Mouse (Mus musculus) ovary, postnatal 14 days (tissue): ENCODE measurements around the gene Irf7.
"Not testable (repeated sequence)": the region's sequence is repeated elsewhere in the genome, so short reads cannot be mapped to it uniquely, and the experiment has no call there.

Experiments
- DNase-seq: peaks from one replicate; pipeline ENCODE4 v3.0.0; 2022; ENCODE audit warnings: low spot score

The Irf7 gene

DNA sequence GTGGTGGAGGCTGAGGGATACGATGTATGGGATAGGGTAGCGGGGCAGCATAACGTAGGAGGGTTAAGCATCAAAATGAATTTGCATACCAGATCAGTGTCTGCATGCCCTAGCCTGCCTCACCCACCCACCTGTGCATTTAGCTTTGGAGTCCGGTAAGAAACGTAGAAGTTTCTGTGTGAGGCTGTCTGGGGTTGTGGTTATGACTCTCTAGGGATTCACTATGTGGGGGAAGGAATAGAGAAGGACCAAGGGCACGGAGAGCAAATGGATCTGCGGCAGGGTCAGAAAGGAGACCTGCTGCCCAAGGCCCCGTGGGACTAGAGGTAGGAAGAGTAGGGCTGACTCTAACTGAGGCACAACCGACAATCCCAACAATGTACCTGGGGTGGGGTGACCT lies 9.1 kb upstream of the Irf7 start:
- no peak for DNase-seq

DNA sequence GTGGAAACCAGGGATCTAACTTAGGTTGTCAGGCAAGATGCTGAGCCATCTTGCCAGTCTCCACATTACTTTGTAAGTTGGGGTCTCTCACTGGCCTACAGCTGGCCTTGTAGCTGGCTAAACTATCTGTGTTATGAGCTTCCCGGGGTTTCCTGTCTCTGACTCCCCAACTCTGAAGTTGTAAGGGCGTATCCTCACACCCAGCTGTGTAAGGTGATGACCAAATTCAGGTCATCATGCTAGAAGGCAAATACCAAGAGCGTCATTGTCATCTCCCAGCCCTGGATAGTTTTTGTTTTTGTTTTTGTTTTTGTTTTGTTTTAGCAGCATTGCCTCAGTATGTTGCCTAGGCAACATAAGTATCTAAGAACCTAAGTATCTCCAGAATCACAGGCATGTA lies 4.3 kb upstream of the Irf7 start:
- no peak for DNase-seq

DNA sequence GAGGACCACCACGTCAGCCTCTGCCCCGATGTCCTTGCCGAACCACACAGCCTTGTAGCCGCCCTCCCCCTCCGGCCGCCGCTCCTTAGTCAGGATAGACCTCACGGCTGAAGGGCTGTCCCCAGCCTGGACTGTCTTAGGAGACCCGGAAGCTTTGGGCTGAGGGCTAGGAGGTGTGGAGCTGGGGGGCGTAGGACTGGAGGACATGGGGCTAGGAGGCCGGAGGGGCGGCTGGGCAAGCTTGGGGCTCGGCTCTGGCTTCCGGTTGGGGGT lies 2.9 kb upstream of the Irf7 start:
- no peak for DNase-seq

DNA sequence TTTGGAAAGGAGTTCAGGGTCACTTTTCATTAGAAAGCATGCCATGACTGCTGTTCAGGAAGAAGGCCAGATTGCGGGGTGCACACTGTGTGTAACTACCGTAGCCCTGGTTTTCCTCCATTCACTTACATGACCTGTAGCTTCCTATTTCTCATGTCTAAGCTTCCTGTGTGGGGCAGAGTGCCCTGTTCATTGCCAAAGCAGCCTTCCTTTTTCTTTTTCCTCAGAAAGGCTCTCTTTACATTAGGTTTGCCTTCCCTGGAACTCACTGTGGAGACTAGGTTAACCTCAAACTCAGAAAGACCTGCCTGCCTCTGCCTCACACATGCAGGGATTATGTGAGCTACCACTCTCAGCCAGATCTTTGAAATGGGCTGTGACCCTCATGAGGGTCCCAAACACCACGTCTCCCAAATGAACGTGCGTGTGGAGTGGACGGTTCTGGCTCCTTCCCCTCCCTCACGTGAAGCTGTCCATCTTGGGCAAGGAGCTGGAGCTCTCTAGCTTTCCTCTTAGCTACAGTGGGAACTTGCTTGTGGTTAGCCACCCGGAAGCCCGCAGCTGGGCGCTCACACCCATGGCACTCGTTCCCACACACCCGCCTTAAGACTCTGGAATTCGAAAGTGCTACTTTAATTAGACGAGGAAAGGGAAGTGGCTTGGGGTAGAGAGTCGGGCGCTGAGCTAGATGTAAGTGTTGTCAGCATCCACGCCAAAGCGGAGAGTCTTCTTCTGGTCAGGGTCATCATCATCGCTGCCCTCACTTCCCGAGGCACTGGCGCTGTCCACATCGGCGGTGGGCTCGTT lies 2.4 kb upstream of the Irf7 start:
- no peak for DNase-seq

DNA sequence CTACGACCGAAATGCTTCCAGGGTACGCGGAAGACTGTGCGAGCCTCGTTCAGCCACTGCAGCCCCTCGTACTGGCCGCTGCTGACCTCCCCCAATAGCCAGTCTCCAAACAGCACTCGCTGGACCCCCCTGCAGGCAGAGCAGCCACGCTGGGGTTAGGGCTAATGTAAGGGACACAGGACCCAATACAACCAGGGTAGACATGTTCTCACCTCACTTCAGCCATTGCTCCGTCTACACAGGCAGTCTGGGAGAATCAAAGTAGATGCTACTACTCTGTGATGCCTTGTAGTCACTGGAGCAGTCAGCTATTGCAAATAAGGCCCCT lies 906 bp downstream of the Irf7 start:
- DNase-seq = no peak

DNA sequence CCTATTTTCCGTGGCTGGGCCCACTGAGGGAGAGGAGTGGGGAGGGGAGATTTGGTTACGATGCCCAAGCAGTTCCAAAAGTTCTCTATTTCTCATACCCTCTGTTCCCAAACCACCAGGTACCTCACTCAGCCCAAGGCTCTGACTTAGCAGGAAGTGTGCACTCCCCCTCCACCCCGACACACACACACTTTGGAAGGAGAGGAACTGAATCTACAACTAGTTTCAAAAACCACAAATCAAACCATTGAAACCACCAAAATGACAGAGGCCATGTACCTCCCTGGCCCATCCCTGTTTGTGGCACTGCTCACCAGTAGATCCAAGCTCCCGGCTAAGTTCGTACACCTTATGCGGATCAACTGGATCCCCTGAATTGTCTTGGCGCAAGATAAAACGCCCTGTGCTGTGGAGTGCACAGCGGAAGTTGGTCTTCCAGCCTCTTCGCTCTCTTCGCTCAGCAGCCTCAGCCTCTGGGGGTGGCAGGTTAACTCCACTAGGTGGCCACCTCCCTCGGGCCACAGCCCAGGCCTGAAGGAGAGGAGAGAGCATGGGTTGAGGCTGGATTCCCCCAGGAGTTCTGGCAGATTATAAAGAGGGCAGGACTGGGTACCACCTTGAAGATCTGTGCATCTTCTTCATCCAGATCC lies 1.4 kb downstream of the Irf7 start:
- DNase-seq = peak; percentile 30

DNA sequence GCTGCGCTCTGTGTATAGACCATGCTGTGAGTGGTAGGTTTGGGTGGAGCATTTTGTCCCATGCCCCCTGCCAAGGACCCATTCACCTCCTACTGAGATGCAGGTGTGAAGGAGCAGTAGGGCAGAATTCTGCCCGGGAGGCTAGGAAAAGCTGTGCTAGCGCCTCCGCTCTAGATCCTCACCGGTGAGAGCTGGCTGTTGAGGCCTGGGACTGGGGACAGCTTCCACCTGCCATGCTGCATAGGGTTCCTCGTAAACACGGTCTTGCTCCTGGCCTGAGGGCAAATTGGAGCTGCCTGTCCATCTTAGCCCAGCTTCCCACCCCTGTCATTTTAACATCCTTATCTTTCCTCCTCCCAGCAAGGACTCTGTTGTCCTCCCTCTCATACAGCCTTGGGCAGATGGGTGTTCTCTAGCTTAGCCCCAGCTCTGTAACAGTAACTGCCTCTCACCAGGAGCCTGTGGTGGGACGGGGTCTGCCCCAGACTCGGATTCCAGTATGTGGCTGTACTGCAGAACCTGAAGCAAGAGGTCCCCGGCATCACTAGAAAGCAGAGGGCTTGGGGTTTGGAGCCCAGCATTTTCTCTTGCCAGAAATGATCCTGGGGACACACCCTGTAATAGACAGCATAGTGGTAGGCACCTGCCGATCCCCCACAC lies 2.1 kb downstream of the Irf7 start:
- no peak for DNase-seq

DNA sequence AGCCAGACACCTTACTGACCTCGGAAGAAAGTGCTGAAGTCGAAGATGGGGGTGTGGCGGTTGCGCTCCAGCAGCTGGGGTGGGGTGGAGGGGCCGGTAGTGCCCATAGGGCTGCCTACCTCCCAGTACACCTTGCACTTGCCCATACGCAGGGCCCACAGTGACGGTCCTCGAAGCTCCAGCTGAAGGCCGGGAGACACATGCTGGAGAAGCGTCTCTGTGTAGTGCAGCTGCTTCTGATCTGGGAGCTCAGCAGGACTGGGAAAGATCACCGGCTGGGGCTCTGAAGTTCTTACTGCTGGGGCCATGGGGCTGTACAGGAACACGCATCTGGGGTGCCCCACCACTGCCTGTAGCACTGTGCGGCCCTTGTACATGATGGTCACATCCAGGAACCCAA lies 2.6 kb downstream of the Irf7 start:
- DNase-seq = no peak

DNA sequence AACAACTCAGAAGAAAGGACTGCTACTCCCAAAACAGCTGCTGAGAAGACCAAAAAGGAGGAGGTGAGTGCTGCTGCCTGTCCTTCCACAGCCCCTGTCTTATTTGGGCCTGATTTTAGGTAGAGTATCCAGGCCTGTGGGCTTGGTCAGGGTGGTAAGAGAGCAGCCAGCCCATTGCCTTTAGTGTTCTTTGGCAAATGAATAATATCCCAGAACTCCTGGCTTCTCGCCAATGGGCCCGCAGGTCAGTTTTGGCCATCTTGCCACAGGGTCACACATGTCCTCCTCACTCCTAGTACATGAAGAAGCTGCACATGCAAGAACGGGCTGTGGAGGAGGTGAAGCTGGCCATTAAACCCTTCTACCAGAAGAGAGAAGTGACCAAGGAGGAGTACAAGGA lies 4.8 kb downstream of the Irf7 start:
- no peak for DNase-seq

DNA sequence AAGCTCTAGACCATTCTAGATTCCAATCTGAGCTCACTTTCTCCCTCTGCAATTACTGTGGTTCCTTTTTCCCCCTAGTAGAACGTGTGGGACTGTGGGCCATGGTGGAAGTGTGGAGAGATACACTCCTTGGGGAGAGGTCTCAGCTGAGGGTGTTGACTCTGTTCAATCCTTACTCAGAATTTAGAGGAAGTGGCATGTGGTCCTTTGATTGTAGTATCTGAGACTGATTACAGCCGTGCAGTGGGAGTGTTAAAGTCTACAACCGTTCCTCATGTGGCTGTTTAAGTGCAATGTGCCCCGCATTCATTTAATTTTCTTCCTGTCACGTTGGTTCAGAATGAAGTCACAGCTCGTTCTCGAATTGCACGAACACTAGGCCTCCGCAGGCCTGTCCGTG lies 10.1 kb downstream of the Irf7 start:
- DNase-seq = no peak

DNA sequence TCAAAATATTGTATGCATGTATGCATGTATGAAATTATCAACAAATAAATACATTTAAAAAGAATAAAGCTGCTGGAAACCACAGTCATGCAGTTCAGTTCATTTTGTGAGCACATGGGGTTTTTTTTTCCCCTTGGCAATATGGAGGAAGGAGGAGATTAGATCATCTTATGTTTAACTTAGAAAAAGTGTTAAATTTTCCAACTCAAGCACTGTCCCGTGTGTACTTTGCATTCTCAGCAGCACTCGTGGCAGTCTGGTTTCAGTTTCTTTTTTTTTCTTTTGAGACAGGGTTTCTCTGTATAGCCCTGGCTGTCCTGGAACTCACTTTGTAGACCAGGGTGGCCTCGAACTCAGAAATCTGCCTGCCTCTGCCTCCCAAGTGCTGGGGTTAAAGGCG lies 15.8 kb downstream of the Irf7 start:
- DNase-seq = not testable (repeated sequence)

DNA sequence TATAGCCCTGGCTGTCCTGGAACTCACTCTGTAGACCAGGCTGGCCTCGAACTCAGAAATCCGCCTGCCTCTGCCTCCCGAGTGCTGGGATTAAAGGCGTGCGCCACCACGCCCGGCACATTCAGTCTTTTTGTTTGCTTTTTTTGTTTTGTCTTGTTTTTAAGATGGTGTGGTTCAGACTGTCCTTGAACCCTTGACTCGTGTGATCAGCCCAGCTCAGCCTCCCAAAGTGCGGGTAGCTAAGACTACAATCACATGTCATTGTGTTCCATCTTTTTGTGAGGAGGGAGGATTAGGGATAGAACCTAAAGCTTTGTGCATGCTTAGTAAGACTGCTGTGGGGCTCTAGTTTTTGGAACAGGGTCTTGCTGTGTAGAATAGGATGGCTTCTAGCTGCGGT lies 34.7 kb downstream of the Irf7 start:
- DNase-seq = no peak

DNA sequence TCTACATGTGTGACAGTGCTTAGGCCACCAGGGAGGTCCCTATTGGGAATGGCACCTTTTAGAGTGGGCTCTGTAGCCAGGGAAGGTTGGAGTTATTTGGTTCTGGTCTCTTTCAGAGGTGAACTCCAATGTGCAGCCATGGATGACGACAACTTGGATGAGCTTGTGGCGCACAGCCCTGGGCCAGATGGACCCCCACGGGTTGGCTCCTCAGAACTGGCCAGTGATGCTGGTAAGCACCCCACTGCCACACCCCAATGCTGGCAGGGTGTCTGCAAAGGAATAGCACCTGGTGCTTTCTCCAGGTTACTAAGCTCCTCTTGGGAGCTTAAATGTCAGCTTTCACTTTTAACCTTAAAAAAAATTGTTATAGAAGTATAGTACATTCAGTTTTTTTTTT lies 35.2 kb downstream of the Irf7 start:
- DNase-seq = no peak

DNA sequence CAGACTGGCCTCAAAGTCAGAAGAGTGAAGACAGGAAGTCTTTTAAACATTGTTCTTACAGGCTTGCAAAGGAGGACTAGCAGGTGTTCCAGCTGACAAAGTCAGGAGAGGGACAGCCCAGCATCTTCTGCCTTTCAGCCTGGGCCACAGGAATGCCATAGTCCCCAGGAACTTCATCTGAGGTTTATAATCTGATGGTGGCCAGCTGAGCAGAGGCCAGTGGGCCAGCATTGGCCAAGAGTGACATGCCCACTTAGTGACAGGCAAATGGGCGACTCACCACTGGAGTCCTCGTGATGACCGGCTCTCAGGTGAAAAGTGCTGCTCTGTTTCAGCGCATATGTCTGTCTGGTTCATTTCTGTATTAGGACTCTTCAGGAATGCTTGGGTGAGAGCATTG lies 35.7 kb downstream of the Irf7 start:
- DNase-seq = no peak

DNA sequence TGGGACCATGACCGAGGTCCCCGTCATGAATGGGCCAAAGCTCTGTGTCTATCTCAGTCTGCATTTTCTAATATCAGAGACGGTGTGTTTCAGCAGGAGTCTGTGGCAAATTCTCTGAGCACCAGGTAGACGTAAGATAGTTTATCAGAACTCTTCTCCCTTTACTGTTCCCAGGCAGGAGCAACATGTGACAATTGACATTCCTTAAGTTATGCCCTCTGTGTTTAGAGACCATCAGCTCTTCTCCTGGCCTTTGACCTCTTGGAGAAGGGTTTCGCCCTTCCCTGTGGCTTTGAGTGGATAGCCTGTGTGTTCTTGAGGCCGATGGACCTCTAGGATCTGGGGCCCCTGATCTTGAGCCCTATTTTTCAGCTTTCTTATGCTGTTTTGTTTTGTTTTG lies 36.6 kb downstream of the Irf7 start:
- no peak for DNase-seq

DNA sequence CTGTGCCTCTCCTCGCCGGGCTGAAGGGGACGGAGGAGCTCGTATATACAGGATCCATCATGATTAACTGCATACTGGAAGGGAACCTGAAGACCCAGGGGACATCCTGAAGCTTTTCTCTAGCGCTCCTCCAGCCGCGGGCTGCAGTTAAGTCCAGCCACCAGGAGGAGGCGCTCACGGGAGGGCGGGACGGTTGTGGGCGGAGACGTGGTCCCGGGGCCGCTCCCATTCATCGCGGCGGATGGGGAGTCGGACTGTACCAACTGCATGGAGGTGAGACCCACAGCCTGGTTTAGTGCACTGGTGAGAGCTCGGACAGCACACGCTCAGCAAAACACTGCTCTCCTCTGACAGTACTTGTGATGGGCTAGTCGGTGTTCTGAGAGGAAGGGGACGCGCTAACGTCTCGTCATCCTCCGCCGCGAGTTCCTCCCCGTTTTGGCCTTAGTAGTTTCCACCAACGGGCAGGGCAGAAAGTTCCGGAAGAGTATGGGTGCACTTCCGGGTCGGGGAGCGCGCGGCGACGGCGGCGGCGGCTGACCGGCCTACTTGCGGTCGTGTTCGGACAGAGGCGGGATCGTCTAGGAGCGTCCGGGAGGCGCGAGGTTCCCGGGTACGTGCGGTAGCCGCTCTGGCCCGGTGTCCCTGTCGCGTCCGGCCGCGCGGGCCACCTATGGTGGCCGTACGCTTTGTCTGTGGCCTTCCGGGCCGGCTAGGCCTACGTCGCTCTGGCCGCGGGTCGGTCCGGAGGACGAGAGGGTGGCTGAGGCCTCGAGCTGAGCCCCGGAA lies 37.8 kb downstream of the Irf7 start, which contains the start of gene Phrf1:
Gene Phrf1 (plus strand): TSS at position 506 of the 789 bp plus-strand sequence.
- peak; percentile 96 for DNase-seq

DNA sequence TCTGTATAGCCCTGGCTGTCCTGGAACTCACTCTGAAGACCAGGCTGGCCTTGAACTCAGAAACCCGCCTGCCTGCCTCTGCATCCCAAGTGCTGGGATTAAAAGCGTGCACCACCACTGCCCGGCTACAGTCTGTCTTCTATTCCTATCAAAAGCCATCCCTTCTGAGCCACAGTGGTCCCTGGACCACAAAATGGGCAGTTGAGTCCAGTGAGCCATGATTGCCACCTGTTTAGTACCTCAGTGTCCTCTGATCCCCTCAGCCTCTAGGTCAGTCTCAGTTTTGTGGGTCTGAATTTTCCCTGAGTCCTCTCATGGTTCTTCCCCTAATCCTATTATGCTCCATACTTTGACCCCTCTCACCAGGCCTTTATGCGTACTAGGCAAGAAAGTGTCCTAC lies 38.5 kb downstream of the Irf7 start:
- no peak for DNase-seq

DNA sequence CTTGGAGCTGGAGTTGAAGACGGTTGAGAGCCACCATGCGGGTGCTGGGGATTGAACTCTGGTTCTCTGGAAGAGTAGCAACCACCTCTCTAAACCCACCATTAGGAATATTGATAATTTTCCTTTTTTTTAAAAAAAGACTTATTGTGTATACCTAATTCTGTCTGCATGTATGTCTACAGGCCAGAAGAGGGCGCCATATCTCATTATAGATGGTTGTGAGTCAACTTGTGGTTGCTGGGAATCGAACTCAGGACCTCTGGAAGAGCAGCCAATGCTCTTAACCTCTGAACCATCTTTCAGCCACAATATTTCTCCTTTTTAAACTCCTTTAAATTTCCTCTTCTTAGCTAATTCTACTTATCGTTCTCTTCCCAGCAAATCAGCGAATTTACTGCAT lies 39.7 kb downstream of the Irf7 start:
- no peak for DNase-seq

DNA sequence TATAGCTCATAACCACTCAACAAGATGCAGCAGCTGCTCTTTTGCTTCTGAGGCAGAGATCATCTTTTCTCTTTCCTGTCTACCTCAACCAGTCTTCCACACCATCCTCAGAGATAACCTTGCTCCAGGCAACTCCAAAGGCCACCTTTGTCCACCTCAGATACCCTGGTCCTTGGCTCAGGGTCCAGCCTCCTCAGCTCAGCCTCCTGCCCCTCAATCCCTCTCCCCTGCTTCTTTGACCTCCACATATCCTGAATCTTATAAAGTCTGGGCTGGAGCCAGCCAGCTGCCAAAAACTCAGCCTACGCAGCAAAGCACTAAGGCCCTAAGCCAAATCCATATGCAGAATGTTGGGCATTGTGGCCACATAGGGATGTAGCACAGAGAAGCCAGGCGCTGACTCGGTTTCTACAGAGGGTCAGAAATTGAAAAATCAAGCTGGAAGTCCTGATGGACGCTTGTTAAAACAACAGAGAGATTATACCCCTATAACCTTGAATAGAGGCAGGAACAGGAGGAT lies 43.5 kb downstream of the Irf7 start:
- DNase-seq = no peak

DNA sequence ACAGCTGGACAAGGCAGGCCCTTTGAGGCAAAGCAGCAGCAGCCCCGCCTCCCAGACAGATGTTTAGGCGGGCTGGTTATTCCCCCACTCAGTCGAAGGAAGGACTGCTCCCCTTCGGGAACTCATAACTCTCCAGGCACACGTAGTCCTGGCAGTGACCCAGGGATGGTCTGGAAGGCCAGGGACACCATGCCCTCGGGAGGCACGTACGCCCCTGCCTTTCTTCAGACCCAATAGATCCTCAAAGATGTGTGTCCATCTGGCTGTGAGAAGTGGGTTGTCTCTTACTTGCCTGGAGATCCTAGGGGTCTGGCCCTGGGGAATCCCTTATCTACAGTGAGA lies 44.2 kb downstream of the Irf7 start:
- DNase-seq = no peak

DNA sequence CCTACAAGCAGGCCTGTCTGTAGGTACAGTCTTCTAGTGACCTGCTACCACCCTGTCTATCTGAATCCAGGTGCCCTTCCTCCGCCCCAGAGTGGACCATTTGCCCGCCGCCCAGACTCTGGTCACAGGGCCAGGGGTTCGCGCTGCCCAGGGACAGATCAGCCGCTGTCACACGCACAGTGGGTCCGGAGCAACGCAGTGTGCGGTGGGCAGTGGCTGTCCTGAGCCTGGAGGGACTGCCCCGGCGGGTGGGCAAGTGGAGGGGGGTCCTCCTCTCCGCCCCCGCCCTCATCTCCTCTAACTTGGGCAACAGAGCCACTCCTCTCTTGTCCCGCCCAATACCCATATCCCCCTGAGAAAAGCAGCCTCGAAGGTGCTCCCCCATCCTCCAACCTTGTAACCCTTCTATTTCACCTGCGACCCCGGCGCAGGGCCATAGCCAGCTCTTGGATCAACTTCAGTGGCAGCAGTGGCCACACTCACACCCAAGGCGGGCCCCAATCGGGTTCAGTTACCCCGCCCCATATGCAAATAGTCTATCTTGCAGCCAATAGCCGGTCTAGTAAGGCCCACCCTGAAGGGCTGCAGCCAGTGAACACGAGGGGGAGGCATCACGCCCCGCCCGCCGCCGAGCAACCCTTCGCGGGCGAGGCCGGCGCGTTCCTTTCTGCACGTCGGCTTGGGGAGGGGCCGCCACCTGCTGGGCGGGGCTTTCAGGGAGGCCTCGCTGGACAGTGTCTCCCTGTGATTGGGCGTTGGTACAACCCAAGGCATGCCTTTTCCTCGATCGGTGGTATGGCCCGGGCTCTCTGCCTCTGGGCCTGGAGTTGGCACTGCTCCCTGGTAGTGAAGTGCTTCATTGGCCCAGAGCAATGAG lies 44.8 kb downstream of the Irf7 start:
- peak; percentile 90 for DNase-seq

DNA sequence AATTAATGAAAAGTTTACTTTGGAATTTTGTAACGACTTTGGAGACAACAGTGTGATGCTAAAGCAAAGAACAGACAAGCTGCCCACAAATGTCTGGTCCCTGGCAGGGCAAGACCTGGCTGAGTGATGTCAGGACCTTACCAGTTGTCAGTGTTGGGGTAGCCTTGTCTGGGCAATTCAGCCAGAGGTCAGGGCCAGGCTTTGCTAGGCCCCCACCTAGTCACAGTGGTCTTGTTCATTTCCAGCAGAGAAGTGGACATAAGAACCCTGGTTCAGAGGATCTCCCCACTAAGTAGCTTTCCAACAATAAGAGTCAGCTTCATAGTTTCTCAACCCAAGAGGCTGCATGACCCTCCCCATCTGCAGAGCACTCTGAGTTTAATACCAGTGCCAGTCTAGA lies 45.9 kb downstream of the Irf7 start:
- DNase-seq = no peak
